Mouse (Mus musculus): Measurements from ENCODE around the gene Ncstn.

Ncstn gene

GRCm38 (mm10) chr1:172095202-172095601, 12.6 kb upstream of the Ncstn start:
- H3K4me3 ChIP-seq (replicated peaks; ENCODE audit: low read length): no peak overlapping the region
- no peak for TF ChIP-seq POU5F1 (IDR thresholded peaks at IDR 0.05; ENCODE audit: borderline replicate concordance, low read length)
- no peak for TF ChIP-seq NANOG (IDR thresholded peaks at IDR 0.05; ENCODE audit: borderline replicate concordance, low read length)
- no peak for TF ChIP-seq CTCF (conservative IDR thresholded peaks at IDR 0.05; ENCODE audit: low read length)
- peaks cover 3% of the 10 kb centered on the region; the same call in 1 of the 2 replicates for H3K4me1 ChIP-seq (replicated peaks; ENCODE audit: low read depth, low read length)
- H3K9me3 ChIP-seq (ENCODE audit: low read length): no peaks in the 10 kb centered on the region
- no peaks in the 10 kb centered on the region for H3K27me3 ChIP-seq (ENCODE audit: insufficient read depth, low read length)
- peaks cover 74% of the 10 kb centered on the region for H3K36me3 ChIP-seq (ENCODE audit: insufficient read depth, low read length)

DNA sequence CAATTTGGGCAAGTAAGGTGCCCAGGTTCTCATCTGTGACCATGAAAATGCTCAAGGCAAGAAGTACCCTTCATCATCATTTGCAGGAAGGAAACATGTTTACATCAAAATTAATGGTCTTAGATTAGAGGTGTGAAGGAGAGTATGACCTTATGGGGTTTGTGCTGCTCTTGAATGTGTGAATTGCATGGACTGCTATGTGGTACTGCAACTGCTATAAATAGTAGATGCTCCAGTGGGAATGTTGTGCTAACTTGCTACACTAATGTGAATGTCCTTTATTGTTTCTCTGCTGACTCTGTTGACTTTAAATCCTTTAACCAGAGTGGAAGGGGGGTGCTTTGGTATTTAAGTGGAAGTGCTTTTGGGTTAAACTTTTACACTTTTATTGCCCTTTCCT, 11.7 kb upstream of the Ncstn start:
- peaks cover 3% of the 10 kb centered on the region; the same call in 1 of the 2 replicates for H3K4me1 ChIP-seq (replicated peaks; ENCODE audit: low read depth, low read length)
- no peaks in the 10 kb centered on the region for H3K9me3 ChIP-seq (ENCODE audit: low read length)
- no peak overlapping the region for H3K4me3 ChIP-seq (replicated peaks; ENCODE audit: low read length)
- H3K27me3 ChIP-seq (ENCODE audit: insufficient read depth, low read length): no peaks in the 10 kb centered on the region
- TF ChIP-seq CTCF (conservative IDR thresholded peaks at IDR 0.05; ENCODE audit: low read length): no peak
- TF ChIP-seq NANOG (IDR thresholded peaks at IDR 0.05; ENCODE audit: borderline replicate concordance, low read length): no peak
- peaks cover 76% of the 10 kb centered on the region for H3K36me3 ChIP-seq (ENCODE audit: insufficient read depth, low read length)

DNA sequence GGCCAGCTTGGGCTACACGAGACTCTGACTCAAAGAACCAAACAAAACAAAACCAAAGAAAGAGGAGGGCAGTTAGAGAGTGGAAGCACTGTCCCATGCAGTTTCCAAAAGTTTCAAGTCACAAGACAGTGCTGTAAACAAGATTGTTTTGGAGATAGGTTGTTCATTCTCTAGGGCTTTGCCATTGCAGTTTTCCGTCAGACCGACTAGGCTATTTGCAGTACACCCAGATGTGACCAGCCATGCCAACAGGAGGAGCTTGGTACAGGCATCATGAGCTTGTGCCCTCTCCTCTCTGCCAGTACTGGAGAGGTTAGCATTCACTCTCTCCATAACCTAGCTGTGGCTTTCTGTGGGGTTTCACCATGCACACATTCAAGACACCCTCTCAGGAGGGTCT, 10.9 kb upstream of the Ncstn start:
- H3K4me3 ChIP-seq (replicated peaks; ENCODE audit: low read length): no peak overlapping the region
- H3K36me3 ChIP-seq (ENCODE audit: insufficient read depth, low read length): peaks cover 78% of the 10 kb centered on the region
- H3K9me3 ChIP-seq (ENCODE audit: low read length): no peaks in the 10 kb centered on the region
- peaks cover 3% of the 10 kb centered on the region; the same call in 1 of the 2 replicates for H3K4me1 ChIP-seq (replicated peaks; ENCODE audit: low read depth, low read length)
- H3K27me3 ChIP-seq (ENCODE audit: insufficient read depth, low read length): no peaks in the 10 kb centered on the region
- TF ChIP-seq POU5F1 (IDR thresholded peaks at IDR 0.05; ENCODE audit: borderline replicate concordance, low read length): no peak
- TF ChIP-seq NANOG (IDR thresholded peaks at IDR 0.05; ENCODE audit: borderline replicate concordance, low read length): no peak
- TF ChIP-seq CTCF (conservative IDR thresholded peaks at IDR 0.05; ENCODE audit: low read length): no peak

GRCm38 (mm10) chr1:172082899-172083445, 377 bp upstream of the Ncstn start:
- Histone ChIP-seq H3K36me3 (ENCODE audit: insufficient read depth, low read length) (peaks cover 29% of the 10 kb centered on the region), H3K9me3 (ENCODE audit: low read length) (no peaks in the 10 kb centered on the region), H3K27me3 (ENCODE audit: insufficient read depth, low read length) (no peaks in the 10 kb centered on the region), H3K4me1 (replicated peaks; ENCODE audit: low read depth, low read length) (peaks cover 10% of the 10 kb centered on the region), H3K4me3 (replicated peaks; ENCODE audit: low read length) (peak overlapping the region; percentile 91)
- TF ChIP-seq NANOG (IDR thresholded peaks at IDR 0.05; ENCODE audit: borderline replicate concordance, low read length) (no peak), POU5F1 (IDR thresholded peaks at IDR 0.05; ENCODE audit: borderline replicate concordance, low read length) (no peak), CTCF (conservative IDR thresholded peaks at IDR 0.05; ENCODE audit: low read length) (no peak)

- no peaks in the 10 kb centered on the region for H3K27me3 ChIP-seq (ENCODE audit: insufficient read depth, low read length)
- H3K9me3 ChIP-seq (ENCODE audit: low read length): no peaks in the 10 kb centered on the region
- no peak for TF ChIP-seq POU5F1 (IDR thresholded peaks at IDR 0.05; ENCODE audit: borderline replicate concordance, low read length)
- TF ChIP-seq CTCF (conservative IDR thresholded peaks at IDR 0.05; ENCODE audit: low read length): no peak
- no peak for TF ChIP-seq NANOG (IDR thresholded peaks at IDR 0.05; ENCODE audit: borderline replicate concordance, low read length)
- no peak overlapping the region for H3K4me3 ChIP-seq (replicated peaks; ENCODE audit: low read length)
- H3K36me3 ChIP-seq (ENCODE audit: insufficient read depth, low read length): peaks cover 65% of the 10 kb centered on the region
- peaks cover 4% of the 10 kb centered on the region for H3K4me1 ChIP-seq (replicated peaks; ENCODE audit: low read depth, low read length)
These were observed 4.6 kb downstream of the Ncstn start for GRCm38 (mm10) chr1:172077981-172078380.

GRCm38 (mm10) chr1:172072604-172073003, 10.0 kb downstream of the Ncstn start:
- Histone ChIP-seq H3K27me3 (ENCODE audit: insufficient read depth, low read length) (no peaks in the 10 kb centered on the region), H3K4me1 (replicated peaks; ENCODE audit: low read depth, low read length) (peaks cover 15% of the 10 kb centered on the region; the same call in 1 of the 2 replicates), H3K9me3 (ENCODE audit: low read length) (no peaks in the 10 kb centered on the region), H3K4me3 (replicated peaks; ENCODE audit: low read length) (no peak overlapping the region), H3K36me3 (ENCODE audit: insufficient read depth, low read length) (peaks cover 90% of the 10 kb centered on the region)
- TF ChIP-seq NANOG (IDR thresholded peaks at IDR 0.05; ENCODE audit: borderline replicate concordance, low read length) (no peak), CTCF (conservative IDR thresholded peaks at IDR 0.05; ENCODE audit: low read length) (no peak), POU5F1 (IDR thresholded peaks at IDR 0.05; ENCODE audit: borderline replicate concordance, low read length) (no peak)

DNA sequence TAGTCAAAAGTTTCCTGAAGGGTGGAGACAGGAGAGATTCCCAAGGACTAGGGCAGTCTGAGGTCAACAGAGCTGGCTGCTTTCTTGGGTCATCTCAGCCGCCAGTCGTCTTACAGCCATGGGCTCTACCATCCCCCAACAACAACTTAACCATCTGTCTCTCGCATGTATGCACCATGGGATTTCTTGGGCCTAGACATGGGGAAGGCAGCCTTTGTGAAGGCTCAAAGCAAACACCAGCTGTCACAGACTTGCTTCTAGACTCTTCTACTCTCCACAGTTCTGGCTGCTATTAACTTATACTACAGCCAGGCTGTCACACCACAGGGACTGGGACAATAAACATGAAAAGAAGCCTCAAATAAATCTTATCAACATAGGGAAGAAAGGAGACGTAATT, 11.0 kb downstream of the Ncstn start:
- Histone ChIP-seq H3K27me3 (ENCODE audit: insufficient read depth, low read length) (no peaks in the 10 kb centered on the region), H3K4me3 (replicated peaks; ENCODE audit: low read length) (no peak overlapping the region), H3K9me3 (ENCODE audit: low read length) (no peaks in the 10 kb centered on the region), H3K36me3 (ENCODE audit: insufficient read depth, low read length) (peaks cover 100% of the 10 kb centered on the region), H3K4me1 (replicated peaks; ENCODE audit: low read depth, low read length) (peaks cover 16% of the 10 kb centered on the region)
- no peak for TF ChIP-seq POU5F1 (IDR thresholded peaks at IDR 0.05; ENCODE audit: borderline replicate concordance, low read length)
- TF ChIP-seq NANOG (IDR thresholded peaks at IDR 0.05; ENCODE audit: borderline replicate concordance, low read length): no peak
- TF ChIP-seq CTCF (conservative IDR thresholded peaks at IDR 0.05; ENCODE audit: low read length): no peak

DNA sequence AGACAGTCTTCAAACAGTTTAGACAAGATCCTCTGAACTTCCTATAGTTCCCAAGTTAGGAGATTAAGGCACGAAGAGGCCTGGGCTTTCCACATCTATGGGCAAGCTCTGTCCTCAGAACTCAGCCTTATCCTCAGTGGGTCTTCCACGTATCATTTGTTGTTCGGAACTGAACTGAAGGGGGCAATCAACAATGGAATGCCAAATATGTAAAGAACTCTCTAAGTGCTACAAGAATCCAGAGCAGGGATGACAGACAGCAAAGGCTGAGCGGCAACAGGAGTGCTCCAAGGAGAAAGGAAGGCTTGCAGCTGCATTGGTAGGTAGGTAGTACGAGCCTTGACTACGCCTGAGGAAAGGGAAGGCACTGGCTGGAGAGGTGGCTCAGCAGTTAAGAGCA, 12.4 kb downstream of the Ncstn start:
- Histone ChIP-seq H3K4me3 (replicated peaks; ENCODE audit: low read length) (no peak overlapping the region), H3K9me3 (ENCODE audit: low read length) (no peaks in the 10 kb centered on the region), H3K36me3 (ENCODE audit: insufficient read depth, low read length) (peaks cover 98% of the 10 kb centered on the region), H3K27me3 (ENCODE audit: insufficient read depth, low read length) (no peaks in the 10 kb centered on the region), H3K4me1 (replicated peaks; ENCODE audit: low read depth, low read length) (peaks cover 29% of the 10 kb centered on the region)
- TF ChIP-seq NANOG (IDR thresholded peaks at IDR 0.05; ENCODE audit: borderline replicate concordance, low read length): peak; percentile 52
- TF ChIP-seq POU5F1 (IDR thresholded peaks at IDR 0.05; ENCODE audit: borderline replicate concordance, low read length): no peak

GRCm38 (mm10) chr1:172064613-172065141, 17.9 kb downstream of the Ncstn start:
- H3K27me3 ChIP-seq (ENCODE audit: insufficient read depth, low read length): peaks cover 7% of the 10 kb centered on the region; the same call in 1 of the 2 replicates
- no peak overlapping the region for H3K4me3 ChIP-seq (replicated peaks; ENCODE audit: low read length)
- no peak; the same call in 1 of the 2 replicates for TF ChIP-seq CTCF (conservative IDR thresholded peaks at IDR 0.05; ENCODE audit: low read length)
- H3K4me1 ChIP-seq (replicated peaks; ENCODE audit: low read depth, low read length): peaks cover 52% of the 10 kb centered on the region
- H3K36me3 ChIP-seq (ENCODE audit: insufficient read depth, low read length): peaks cover 55% of the 10 kb centered on the region
- no peaks in the 10 kb centered on the region for H3K9me3 ChIP-seq (ENCODE audit: low read length)
